Comparison of ENCODE assay signal across 34 mouse cellular contexts in the genomic region with DNA sequence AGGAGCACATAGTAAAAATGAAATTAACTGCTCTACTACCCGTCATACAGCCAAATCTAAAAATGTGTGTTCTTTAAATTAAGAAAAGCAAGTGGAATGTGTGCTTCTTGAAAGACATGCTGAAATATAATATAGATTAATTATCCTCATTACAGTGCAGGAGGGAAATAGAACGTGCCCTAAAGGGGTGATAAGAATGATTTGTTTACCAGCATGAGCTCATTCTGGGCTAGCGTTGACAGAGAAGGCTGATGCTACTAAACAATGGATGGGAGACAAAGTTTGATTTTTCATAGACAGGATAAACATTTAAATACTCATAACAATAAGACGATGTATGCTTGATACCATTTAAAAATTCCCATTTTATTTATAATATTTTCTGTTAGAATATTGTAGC.
"Had no signal": no experiment of that assay in that cellular context is flagged by ENCODE, and none has a peak within 500 bp of the region (broad histone marks: within the 10 kb centered on the region; RNA-seq: fewer than 3 reads in every experiment).

No protein-coding gene starts in this region.

- DNase-seq: heart, adult 2 months; heart, postnatal 10 days; heart, postnatal 14 days; heart, postnatal 36 days; heart, postnatal 4 days; kidney, adult 11 months; kidney, adult 18-20 months; kidney, adult 2 months; kidney, adult 8-10 months; kidney, adult 9 months; kidney, postnatal 10 days; kidney, postnatal 14 days; kidney, postnatal 25 days; kidney, postnatal 36 days; kidney, postnatal 4 days; layer of hippocampus, adult 9-11 months; layer of hippocampus, postnatal 36 days had no signal

- H3K27me3 ChIP-seq: heart, embryonic 12.5 days; heart, embryonic 13.5 days; heart, embryonic 15.5 days; hindbrain, embryonic 12.5 days; hindbrain, embryonic 15.5 days; intestine, embryonic 15.5 days; kidney, embryonic 15.5 days had no signal

- H3K4me1 ChIP-seq: heart, embryonic 10.5 days; heart, embryonic 12.5 days; heart, embryonic 13.5 days; heart, embryonic 15.5 days; hindbrain, embryonic 10.5 days; hindbrain, embryonic 12.5 days; hindbrain, embryonic 15.5 days; intestine, embryonic 15.5 days; kidney, embryonic 15.5 days had no signal

- ATAC-seq: hindbrain, embryonic 16.5 days; hindbrain, postnatal 0 days; inflammation-experienced regulatory T-cells, adult 6 months; intestine, embryonic 15.5 days; intestine, embryonic 16.5 days; intestine, postnatal 0 days had no signal

- H3K36me3 ChIP-seq: heart, embryonic 10.5 days; heart, embryonic 12.5 days; heart, embryonic 13.5 days; heart, embryonic 15.5 days; hindbrain, embryonic 10.5 days; hindbrain, embryonic 12.5 days; hindbrain, embryonic 15.5 days; intestine, embryonic 15.5 days; kidney, embryonic 15.5 days had no signal

- H3K27ac ChIP-seq: heart, adult 2 months; heart, embryonic 10.5 days; heart, embryonic 13.5 days; heart, embryonic 15.5 days; hindbrain, embryonic 10.5 days; hindbrain, embryonic 12.5 days; hindbrain, embryonic 15.5 days; hindbrain, postnatal 0 days; intestine, embryonic 15.5 days; kidney, embryonic 15.5 days; kidney, postnatal 0 days; layer of hippocampus, adult 2 months had no signal

- H3K9ac ChIP-seq: heart, embryonic 12.5 days; heart, embryonic 13.5 days; heart, embryonic 15.5 days; hindbrain, embryonic 12.5 days; hindbrain, embryonic 15.5 days; intestine, embryonic 15.5 days; kidney, embryonic 15.5 days had no signal

- H3K4me2 ChIP-seq: heart, embryonic 11.5 days; heart, embryonic 12.5 days; heart, embryonic 13.5 days; heart, embryonic 15.5 days; hindbrain, embryonic 12.5 days; hindbrain, embryonic 15.5 days; intestine, embryonic 15.5 days; kidney, embryonic 15.5 days had no signal

- H3K4me3 ChIP-seq: heart, adult 2 months; heart, embryonic 10.5 days; heart, embryonic 12.5 days; heart, embryonic 13.5 days; heart, embryonic 15.5 days; hindbrain, embryonic 10.5 days; hindbrain, embryonic 12.5 days; hindbrain, embryonic 15.5 days; intestine, embryonic 15.5 days; kidney, embryonic 15.5 days; layer of hippocampus, adult 2 months had no signal

- H3K9me3 ChIP-seq: heart, embryonic 10.5 days; heart, embryonic 12.5 days; heart, embryonic 13.5 days; heart, embryonic 15.5 days; hindbrain, embryonic 10.5 days; hindbrain, embryonic 12.5 days; hindbrain, embryonic 15.5 days; intestine, embryonic 15.5 days; kidney, embryonic 15.5 days had no signal
